Mouse (Mus musculus): ENCODE measurements around the gene Asap3.

The Asap3 gene

GRCm38 (mm10) chr4:136217063-136217462 lies 10.9 kb downstream of the Asap3 start:
- CTCF ChIA-PET = no interaction called here

GRCm38 (mm10) chr4:136218595-136219214 lies 12.5 kb downstream of the Asap3 start:
- CTCF ChIA-PET = no interaction called here

GRCm38 (mm10) chr4:136220133-136220775 lies 14.1 kb downstream of the Asap3 start:
- CTCF ChIA-PET = interaction anchor here (0.7 kb wide), 1 partner anchor 57 kb away, joined by 3 read pairs; no protein-coding TSS in a partner anchor

GRCm38 (mm10) chr4:136223549-136224239 lies 17.5 kb downstream of the Asap3 start:
- CTCF ChIA-PET = interaction anchor here (0.6 kb wide), 1 partner anchor 77 kb away, joined by 4 read pairs; no protein-coding TSS in a partner anchor

GRCm38 (mm10) chr4:136224240-136224559 lies 18.0 kb downstream of the Asap3 start:
- CTCF ChIA-PET = interaction anchor here (0.6 kb wide), 1 partner anchor 77 kb away, joined by 4 read pairs; no protein-coding TSS in a partner anchor

- CTCF ChIA-PET = no interaction called here
Measured at GRCm38 (mm10) chr4:136224677-136225460, 18.7 kb downstream of the Asap3 start.

GRCm38 (mm10) chr4:136227408-136227807 lies 21.2 kb downstream of the Asap3 start:
- CTCF ChIA-PET = no interaction called here

GRCm38 (mm10) chr4:136228640-136229039 lies 22.5 kb downstream of the Asap3 start:
- CTCF ChIA-PET = no interaction called here

GRCm38 (mm10) chr4:136238669-136239068 lies 32.5 kb downstream of the Asap3 start:
- CTCF ChIA-PET = no interaction called here

GRCm38 (mm10) chr4:136239111-136239510 lies 32.9 kb downstream of the Asap3 start:
- CTCF ChIA-PET = no interaction called here

GRCm38 (mm10) chr4:136239622-136240021 lies 33.5 kb downstream of the Asap3 start:
- CTCF ChIA-PET = no interaction called here

GRCm38 (mm10) chr4:136240123-136240522 lies 34.0 kb downstream of the Asap3 start:
- CTCF ChIA-PET = no interaction called here

GRCm38 (mm10) chr4:136240955-136241354 lies 34.8 kb downstream of the Asap3 start:
- CTCF ChIA-PET = interaction anchor here (0.6 kb wide), 1 partner anchor 1978 kb away, joined by 5 read pairs; no protein-coding TSS in a partner anchor

- CTCF ChIA-PET = interaction anchor here (0.7 kb wide), 1 partner anchor 7 kb away, joined by 3 read pairs; no protein-coding TSS in a partner anchor
Measured at GRCm38 (mm10) chr4:136242065-136242703, 36.0 kb downstream of the Asap3 start.

- CTCF ChIA-PET = interaction anchor here (0.7 kb wide), 1 partner anchor 7 kb away, joined by 3 read pairs; no protein-coding TSS in a partner anchor
Measured at GRCm38 (mm10) chr4:136242728-136243127, 36.6 kb downstream of the Asap3 start.

- CTCF ChIA-PET = no interaction called here
Measured at GRCm38 (mm10) chr4:136244208-136244607, 38.0 kb downstream of the Asap3 start.

GRCm38 (mm10) chr4:136245681-136246080 lies 39.5 kb downstream of the Asap3 start:
- CTCF ChIA-PET = no interaction called here

GRCm38 (mm10) chr4:136246568-136246969 lies 40.4 kb downstream of the Asap3 start:
- CTCF ChIA-PET = interaction anchor here (0.6 kb wide), 2 partner anchors 151 to 1709 kb away, joined by 3 to 8 read pairs; no protein-coding TSS in a partner anchor

- CTCF ChIA-PET = interaction anchor here (0.6 kb wide), 1 partner anchor 13 kb away, joined by 3 read pairs; no protein-coding TSS in a partner anchor
Measured at GRCm38 (mm10) chr4:136247386-136247728, 41.2 kb downstream of the Asap3 start.

GRCm38 (mm10) chr4:136247729-136248463 lies 41.7 kb downstream of the Asap3 start, which contains the start of gene Tcea3:
TSS of gene Tcea3 (plus strand) at chr4:136247729.
- CTCF ChIA-PET = interaction anchor here (0.6 kb wide), 1 partner anchor 13 kb away, joined by 3 read pairs; no protein-coding TSS in a partner anchor

Measured in spleen, embryonic (tissue).